Mouse (Mus musculus): ENCODE results near the gene Ufsp1.

DNA sequence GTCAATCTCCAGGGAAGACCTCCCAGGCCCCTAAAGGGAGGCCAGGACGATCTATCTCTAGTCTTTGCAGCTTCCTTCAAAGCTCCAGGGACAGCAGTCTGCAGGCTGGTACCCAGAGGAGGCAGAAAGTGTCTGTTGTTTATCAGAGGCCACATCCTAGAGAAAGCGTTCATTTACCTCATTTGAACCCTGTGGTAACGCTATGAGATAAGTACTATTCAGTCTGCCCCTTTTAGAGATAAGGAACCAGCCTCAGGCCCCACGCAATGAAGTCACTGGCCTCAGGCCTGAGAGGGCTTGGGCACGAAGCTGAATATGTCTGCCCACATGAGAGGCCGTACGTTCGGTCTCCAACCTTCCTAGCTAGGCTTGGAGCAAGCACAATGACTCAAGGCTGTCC, 22.9 kb downstream of the Ufsp1 start:
- TF ChIP-seq MYOG (IDR thresholded peaks at IDR 0.05; ENCODE audit: control insufficient read depth in 1 of 3, insufficient read depth in 1 of 3, insufficient read length in 2 of 3, low read depth in 2 of 3) (no peak), SRF (IDR thresholded peaks at IDR 0.05; ENCODE audit: control insufficient read depth, insufficient read length, low read depth) (no peak), POLR2A (IDR thresholded peaks at IDR 0.05; ENCODE audit: insufficient read length, low read depth) (no peak)
